In the genomic region with DNA sequence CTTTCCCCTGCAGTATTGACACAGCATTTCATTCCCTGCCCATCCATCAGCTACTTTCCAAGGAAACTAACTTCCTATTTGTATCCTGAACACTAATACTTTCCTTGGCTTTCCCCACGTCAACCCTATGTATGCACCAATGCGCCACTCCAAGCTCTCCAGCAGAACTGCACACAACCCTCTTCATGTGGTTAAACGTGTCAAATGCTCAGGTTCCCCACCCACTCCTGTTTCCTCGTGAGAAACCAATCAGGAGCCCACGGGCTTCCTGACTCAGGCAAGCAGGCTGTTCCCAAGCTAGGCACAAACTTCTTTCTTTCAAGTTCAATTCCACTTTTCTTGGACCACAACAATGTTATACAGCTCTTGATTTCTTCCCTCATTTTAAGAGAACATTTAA, we compare ENCODE assay signal across 13 mouse cellular contexts.
"Had no signal": no experiment of that assay in that cellular context is flagged by ENCODE, and none has a peak within 500 bp of the region (broad histone marks: within the 10 kb centered on the region; RNA-seq: fewer than 3 reads in every experiment).

No protein-coding gene starts in this region.

- DNase-seq: kidney, adult 8-10 months; kidney, postnatal 25 days; layer of hippocampus, postnatal 36 days; lung, adult 2 months; lung, postnatal 10 days; right cerebral cortex, adult 18-20 months; right cerebral cortex, postnatal 25 days had no signal

- H3K4me2 ChIP-seq: limb, embryonic 12.5 days; midbrain, embryonic 11.5 days; midbrain, embryonic 15.5 days; neural tube, embryonic 13.5 days had no signal

- H3K4me3 ChIP-seq: limb, embryonic 12.5 days; midbrain, embryonic 15.5 days; neural tube, embryonic 13.5 days had no signal

- H3K4me1 ChIP-seq: limb, embryonic 12.5 days; midbrain, embryonic 15.5 days; neural tube, embryonic 13.5 days had no signal

- H3K27me3 ChIP-seq: limb, embryonic 12.5 days; midbrain, embryonic 15.5 days; neural tube, embryonic 13.5 days had no signal

- H3K9me3 ChIP-seq: limb, embryonic 12.5 days; midbrain, embryonic 15.5 days; neural tube, embryonic 13.5 days had no signal

- H3K9ac ChIP-seq: limb, embryonic 12.5 days; liver, embryonic 14.5 days; midbrain, embryonic 15.5 days; neural tube, embryonic 13.5 days had no signal

- ATAC-seq: intestine, postnatal 0 days; midbrain, embryonic 15.5 days had no signal

- H3K27ac ChIP-seq: limb, embryonic 12.5 days; liver, embryonic 14.5 days; midbrain, embryonic 15.5 days; neural tube, embryonic 13.5 days had no signal
